Mouse (Mus musculus): Measurements from ENCODE around the gene Fam129c.

Gene Fam129c

GRCm38 (mm10) chr8:71602666-71603334 lies 5.4 kb downstream of the Fam129c start:
- intact Hi-C loops (cut with DNase I): no loop called here

- intact Hi-C loops (cut with DNase I): no loop called here
These were observed 6.6 kb downstream of the Fam129c start for GRCm38 (mm10) chr8:71604021-71604420.

- intact Hi-C loops (cut with DNase I): loop anchor here (5.0 kb wide), 1 partner anchor 51 kb away; no protein-coding TSS in a partner anchor
These were observed 13.6 kb downstream of the Fam129c start, which contains the start of gene Colgalt1 for GRCm38 (mm10) chr8:71610822-71611651. Gene Colgalt1 (plus strand): TSS chr8:71610998.

GRCm38 (mm10) chr8:71612141-71612540 lies 14.7 kb downstream of the Fam129c start:
- intact Hi-C loops (cut with DNase I): loop anchor here (5.0 kb wide), 1 partner anchor 50 kb away; no protein-coding TSS in a partner anchor

GRCm38 (mm10) chr8:71613418-71613817 lies 16.0 kb downstream of the Fam129c start:
- intact Hi-C loops (cut with DNase I): loop anchor here (5.0 kb wide), 1 partner anchor 49 kb away; no protein-coding TSS in a partner anchor

GRCm38 (mm10) chr8:71619786-71620185 lies 22.3 kb downstream of the Fam129c start:
- intact Hi-C loops (cut with DNase I): no loop called here

GRCm38 (mm10) chr8:71625088-71625487 lies 27.6 kb downstream of the Fam129c start:
- intact Hi-C loops (cut with DNase I): no loop called here

- intact Hi-C loops (cut with DNase I): no loop called here
These were observed 29.3 kb downstream of the Fam129c start for GRCm38 (mm10) chr8:71626753-71627152.

GRCm38 (mm10) chr8:71627265-71628099 lies 30.0 kb downstream of the Fam129c start:
- intact Hi-C loops (cut with DNase I): no loop called here

- intact Hi-C loops (cut with DNase I): no loop called here
These were observed 31.1 kb downstream of the Fam129c start for GRCm38 (mm10) chr8:71628396-71629095.

- intact Hi-C loops (cut with DNase I): no loop called here
These were observed 31.7 kb downstream of the Fam129c start for GRCm38 (mm10) chr8:71629096-71629697.

- intact Hi-C loops (cut with DNase I): no loop called here
These were observed 32.3 kb downstream of the Fam129c start for GRCm38 (mm10) chr8:71629781-71630212.

GRCm38 (mm10) chr8:71630761-71631160 lies 33.3 kb downstream of the Fam129c start:
- intact Hi-C loops (cut with DNase I): no loop called here

- intact Hi-C loops (cut with DNase I): no loop called here
These were observed 34.4 kb downstream of the Fam129c start for GRCm38 (mm10) chr8:71631897-71632296.

GRCm38 (mm10) chr8:71633164-71633563 lies 35.7 kb downstream of the Fam129c start:
- intact Hi-C loops (cut with DNase I): no loop called here

GRCm38 (mm10) chr8:71633981-71634667 lies 36.7 kb downstream of the Fam129c start:
- intact Hi-C loops (cut with DNase I): no loop called here

GRCm38 (mm10) chr8:71637149-71638095 lies 40.0 kb downstream of the Fam129c start:
- intact Hi-C loops (cut with DNase I): no loop called here

GRCm38 (mm10) chr8:71638321-71638720 lies 40.9 kb downstream of the Fam129c start:
- intact Hi-C loops (cut with DNase I): no loop called here

GRCm38 (mm10) chr8:71639318-71639717 lies 41.9 kb downstream of the Fam129c start:
- intact Hi-C loops (cut with DNase I): no loop called here
